Mouse (Mus musculus): ENCODE results near the gene Vmn1r218.
"Not testable (repeated sequence)": the region's sequence is repeated elsewhere in the genome, so short reads cannot be mapped to it uniquely, and the experiment has no call there.

The Vmn1r218 gene

DNA sequence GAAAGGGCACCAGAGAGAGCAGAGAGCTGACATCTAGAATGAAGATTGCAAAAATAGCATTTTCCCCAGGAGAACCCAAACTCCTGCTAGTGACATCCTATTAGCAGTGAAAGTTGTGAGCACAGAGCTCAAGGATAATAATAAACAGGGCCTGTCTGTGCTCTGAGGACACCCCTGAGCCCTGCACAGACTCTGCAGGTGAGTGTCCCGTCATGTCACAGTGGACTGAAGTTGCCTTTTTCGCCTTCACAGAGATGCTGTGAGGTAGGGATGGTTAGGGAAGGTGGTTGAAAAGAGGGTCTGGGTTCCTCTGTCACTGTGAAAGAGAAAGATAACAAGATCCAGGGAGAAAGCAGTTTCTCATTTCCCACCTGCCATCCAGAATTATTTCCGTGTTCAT lies at the start of gene Vmn1r218:
Gene Vmn1r218 (plus strand): TSS at position 57 of the 400 bp plus-strand sequence.
- DNase-seq (ENCODE audit: low spot score in 2 of 2), result no peak

DNA sequence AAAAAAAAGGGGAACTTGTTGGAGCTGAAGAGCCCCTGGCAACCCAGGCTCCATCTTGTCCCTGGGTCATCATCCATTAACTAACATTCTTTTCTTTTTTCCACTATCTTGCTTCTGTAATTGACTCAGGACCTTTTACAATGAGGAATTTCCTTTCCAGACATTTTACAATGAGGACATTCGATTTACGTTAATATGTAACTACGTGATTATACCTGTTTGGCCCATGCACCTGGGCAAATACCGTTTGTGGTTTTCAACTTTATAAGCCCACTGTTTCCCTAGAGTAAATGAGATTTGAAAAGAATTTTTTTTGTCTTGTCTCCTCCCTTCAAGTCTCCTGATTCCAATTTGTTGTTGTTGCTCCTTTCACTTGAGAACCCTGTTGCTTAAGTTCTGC lies 38.6 kb upstream of the Vmn1r218 start:
- no peak for DNase-seq (ENCODE audit: low spot score in 2 of 2)

DNA sequence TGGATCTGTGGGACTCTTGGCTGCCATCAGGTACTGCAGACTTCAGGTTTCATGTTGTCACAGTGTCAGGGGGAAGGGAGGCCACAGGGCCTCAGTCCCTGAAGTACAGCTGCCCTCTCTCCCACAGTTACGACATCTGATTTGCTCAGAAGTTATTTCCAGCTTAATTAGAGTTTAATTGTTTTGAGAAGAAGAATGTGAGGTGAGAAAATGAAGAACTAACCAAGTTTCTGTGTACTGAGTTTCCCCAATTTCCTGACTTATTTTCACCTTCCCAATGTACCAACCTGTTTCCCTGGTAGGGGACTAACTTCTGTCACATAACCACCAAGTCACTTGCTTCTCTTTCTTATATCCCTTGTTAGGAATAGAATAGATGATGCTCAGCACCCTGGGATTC lies 14.8 kb upstream of the Vmn1r218 start, which contains the start of gene Vmn1r217:
Gene Vmn1r217 (minus strand): TSS at position 101 of the 400 bp plus-strand sequence.
- DNase-seq (ENCODE audit: low spot score in 2 of 2), result not testable (repeated sequence)

DNA sequence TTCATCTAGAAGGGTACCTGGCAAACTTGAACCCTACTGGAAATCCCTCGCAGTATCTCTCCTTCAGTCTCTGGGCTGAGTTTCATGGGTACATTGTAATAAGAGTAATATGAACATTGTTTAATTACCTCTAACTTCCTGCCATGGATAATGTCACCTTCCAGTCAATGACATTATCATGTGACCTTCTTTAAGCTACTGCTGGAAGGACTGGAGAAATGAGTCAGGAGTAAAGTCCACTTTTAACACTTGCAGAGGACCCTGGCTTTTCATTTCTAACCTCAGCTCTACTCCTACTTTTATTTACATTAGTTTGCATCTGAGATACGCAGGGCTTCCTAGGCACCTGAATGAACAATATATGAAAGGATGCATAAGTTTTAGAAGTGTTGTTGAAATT lies 12.3 kb upstream of the Vmn1r218 start:
- DNase-seq (ENCODE audit: low spot score in 2 of 2), result no peak

DNA sequence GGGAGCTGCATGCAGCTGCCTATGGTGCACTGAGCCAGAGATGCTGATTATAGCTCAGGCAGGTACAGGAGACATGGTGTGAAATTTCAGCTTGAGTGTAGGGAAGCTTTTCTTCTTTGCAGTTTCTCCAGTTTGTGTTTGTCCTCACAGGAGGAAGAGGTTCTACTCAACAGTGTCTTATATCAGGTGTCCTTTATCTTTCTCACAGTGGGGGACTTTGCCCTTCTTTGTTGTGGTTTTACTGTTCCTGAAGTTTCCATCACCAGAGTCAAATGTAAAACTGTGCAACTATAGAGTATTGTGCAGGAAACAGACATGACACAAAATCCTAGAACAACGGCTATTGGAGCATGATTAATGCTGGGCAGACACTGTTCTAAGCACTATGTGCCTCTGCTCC lies 546 bp downstream of the Vmn1r218 start:
- no peak for DNase-seq (ENCODE audit: low spot score in 2 of 2)

DNA sequence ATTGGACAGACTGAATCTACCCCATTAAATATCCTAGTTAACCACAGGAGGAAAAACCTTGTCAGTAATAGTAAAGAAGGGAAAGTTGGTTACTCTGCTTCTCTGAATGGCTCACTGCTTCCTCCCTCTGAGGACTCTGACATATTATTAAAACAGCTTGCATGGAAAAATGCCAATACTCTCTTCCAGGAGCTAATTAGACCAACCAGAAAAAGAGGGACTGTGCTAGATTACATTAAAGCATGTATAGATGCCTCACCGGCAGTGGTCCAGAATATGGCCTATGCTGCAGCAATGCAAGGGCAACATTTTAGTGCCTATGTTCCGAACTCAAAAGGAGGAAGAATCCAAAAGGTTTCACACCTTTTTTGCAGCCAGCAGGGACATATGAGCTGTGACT lies 5.9 kb downstream of the Vmn1r218 start:
- DNase-seq (ENCODE audit: low spot score in 2 of 2), result no peak

DNA sequence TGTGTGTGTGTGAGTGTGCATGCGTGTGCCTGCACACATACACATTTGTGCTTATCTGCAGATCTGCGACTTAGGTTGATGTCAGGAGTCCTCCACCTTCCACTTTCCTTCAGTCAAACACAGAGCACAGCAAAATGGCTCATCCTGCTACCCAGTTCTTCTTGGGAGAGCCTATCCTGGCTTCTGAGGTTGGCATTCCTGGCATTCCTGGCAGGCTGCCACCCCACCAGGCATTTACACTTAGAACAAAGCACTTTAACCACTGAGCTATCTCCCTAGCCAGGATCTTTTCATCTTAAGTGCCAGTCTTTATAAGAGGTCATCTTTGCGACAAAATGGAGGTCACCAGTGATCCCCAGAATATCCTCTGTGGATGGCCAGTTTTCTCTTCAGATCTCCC lies 24.9 kb downstream of the Vmn1r218 start:
- DNase-seq (ENCODE audit: low spot score in 2 of 2), result no peak

DNA sequence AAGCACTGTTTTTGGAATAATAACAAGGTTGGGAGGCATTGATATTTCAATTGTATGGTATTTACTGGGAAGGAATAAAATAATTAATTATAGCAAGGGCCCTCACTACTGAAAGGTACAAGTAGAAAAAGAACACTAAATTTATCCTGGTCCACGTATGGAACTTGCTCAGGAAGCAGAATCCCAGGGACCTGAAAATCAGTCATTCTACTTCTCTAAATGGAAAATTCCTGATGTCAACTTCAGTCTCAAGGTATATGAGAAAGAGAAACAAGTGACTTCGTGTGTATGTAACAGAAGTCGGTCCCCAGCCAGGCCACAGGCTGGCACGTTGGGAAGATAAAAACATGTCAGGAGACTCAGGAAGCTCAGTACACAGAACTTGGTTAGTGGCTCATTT lies 26.1 kb downstream of the Vmn1r218 start, which contains the start of gene Vmn1r219:
Gene Vmn1r219 (plus strand): TSS at position 301 of the 400 bp plus-strand sequence.
- DNase-seq (ENCODE audit: low spot score in 2 of 2), result no peak

DNA sequence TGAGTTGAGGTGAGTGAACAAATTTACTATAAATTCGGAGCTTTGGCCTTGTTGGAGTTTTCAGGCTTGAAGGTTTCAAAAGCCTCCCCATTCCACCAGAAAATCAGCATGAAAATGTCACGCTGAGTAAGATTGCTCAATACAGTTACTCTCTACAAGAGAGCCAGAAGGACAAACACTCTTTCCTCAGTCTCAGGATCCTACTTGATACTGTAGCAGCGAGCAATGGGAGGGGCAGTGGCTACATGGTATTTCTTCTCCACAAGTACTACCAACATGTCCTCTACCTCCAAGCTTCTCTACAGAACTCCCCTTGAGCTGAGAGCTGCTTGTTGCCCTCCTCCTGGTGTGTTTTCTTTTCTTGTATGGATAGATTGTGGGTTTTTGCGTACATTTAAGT lies 33.5 kb downstream of the Vmn1r218 start:
- DNase-seq (ENCODE audit: low spot score in 2 of 2), result not testable (repeated sequence)

DNA sequence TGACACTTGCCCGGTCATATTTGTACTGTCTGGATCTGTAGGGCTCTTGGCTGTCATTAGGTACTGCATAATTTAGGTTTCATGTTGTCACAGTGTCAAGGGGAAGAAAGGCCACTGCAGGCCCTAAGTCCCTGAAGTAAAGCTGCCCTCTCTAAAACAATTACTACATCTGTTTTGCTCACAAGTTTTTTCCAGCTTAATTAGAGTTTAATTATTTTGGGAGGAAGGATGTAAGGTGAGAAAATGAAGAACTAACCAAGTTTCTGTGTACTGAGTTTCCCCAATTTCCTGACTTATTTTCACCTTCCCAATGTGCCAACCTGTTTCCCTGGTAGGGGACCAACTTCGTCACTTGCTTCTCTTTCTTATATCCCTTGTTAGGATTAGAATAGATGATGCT lies 54.9 kb downstream of the Vmn1r218 start, which contains the start of gene Vmn1r220:
Gene Vmn1r220 (minus strand): TSS at position 101 of the 400 bp plus-strand sequence.
- DNase-seq (ENCODE audit: low spot score in 2 of 2), result no peak
